Mouse (Mus musculus) kidney, postnatal 0 days (tissue): ENCODE measurements around the gene Fam160a1. TPM values are rescaled to one million over a fixed set of nuclear protein-coding genes. Genes with fewer than 3 reads are reported as not detected.
A peak's percentile ranks its signal among the peaks of the same experiment; 100 is the strongest.

ENCODE experiments used
- ATAC-seq: fragments of 200-750 bp; cut with Nextera tagmentation; replicated peaks from 2 replicates; pipeline ENCODE4 v1.8.0; 2017; ENCODE audit warnings: low read depth, moderate number of reproducible peaks, moderate TSS enrichment, moderate library complexity; ENCODE audit not compliant: low FRiP score
- DNase-seq: peaks from one replicate; pipeline ENCODE4 v3.0.0-alpha.2; 2016; ENCODE audit warnings: low spot score
- H3K27ac ChIP-seq: fragments of 300-500 bp; sonication (generic); 2 replicates; pipeline ENCODE4 v1.5.1; 2014; ENCODE audit warnings: mild to moderate bottlenecking
- H3K27me3 ChIP-seq: fragments of 300-500 bp; sonication (generic); 2 replicates; pipeline ENCODE4 v1.6.1; 2014; ENCODE audit warnings: low read length, mixed read lengths; ENCODE audit not compliant: insufficient read depth
- H3K36me3 ChIP-seq: fragments of 300-500 bp; sonication (generic); 2 replicates; pipeline ENCODE4 v1.6.1; 2014; ENCODE audit warnings: low read length, mixed read lengths; ENCODE audit not compliant: insufficient read depth
- H3K4me1 ChIP-seq: fragments of 300-500 bp; sonication (generic); replicated peaks from 2 replicates; pipeline ENCODE4 v1.6.1; 2014; ENCODE audit warnings: antibody characterized with exemption, low read length, mixed read lengths; ENCODE audit not compliant: insufficient read depth
- H3K4me2 ChIP-seq: fragments of 300-500 bp; sonication (generic); 2 replicates; pipeline ENCODE4 v1.6.1; 2014; ENCODE audit warnings: mild to moderate bottlenecking, low read length, moderate library complexity, mixed read lengths
- H3K4me3 ChIP-seq: fragments of 300-500 bp; sonication (generic); replicated peaks from 2 replicates; pipeline ENCODE4 v1.5.1; 2014; ENCODE audit warnings: low read depth, low read length
- H3K9ac ChIP-seq: fragments of 300-500 bp; sonication (generic); 2 replicates; pipeline ENCODE4 v1.6.1; 2014; ENCODE audit warnings: low read depth, low read length
- H3K9me3 ChIP-seq: fragments of 300-500 bp; sonication (generic); replicated peaks from 2 replicates; pipeline ENCODE4 v1.6.1; 2016; ENCODE audit warnings: low read length, inconsistent platforms, mixed read lengths
- CTCF ChIP-seq: IDR thresholded peaks from 2 replicates; pipeline ENCODE4 v1.5.1; 2016; ENCODE audit warnings: antibody characterized with exemption, low read depth, mild to moderate bottlenecking, moderate library complexity
- WGBS: fragments of 180-500 bp; shearing (Covaris S2); extraction: QIAGEN DNeasy Blood & Tissue Kit; methylation state at CpG from one replicate; pipeline ENCODE4 v1.1.7; 2014; 5-methylcytosine and 5-hydroxymethylcytosine counted together
- polyA plus RNA-seq: library from polyadenylated mRNA; unstranded; fragments of >200 nt; fragmentation: Nextera tagmentation; extraction: Ambion mirVana; gene quantifications from 2 replicates; pipeline ENCODE4 v1.2.1, GENCODE M21; 2015

The Fam160a1 gene
- polyA plus RNA-seq, 1 experiment from 2014 or later: 6.8 TPM

DNA sequence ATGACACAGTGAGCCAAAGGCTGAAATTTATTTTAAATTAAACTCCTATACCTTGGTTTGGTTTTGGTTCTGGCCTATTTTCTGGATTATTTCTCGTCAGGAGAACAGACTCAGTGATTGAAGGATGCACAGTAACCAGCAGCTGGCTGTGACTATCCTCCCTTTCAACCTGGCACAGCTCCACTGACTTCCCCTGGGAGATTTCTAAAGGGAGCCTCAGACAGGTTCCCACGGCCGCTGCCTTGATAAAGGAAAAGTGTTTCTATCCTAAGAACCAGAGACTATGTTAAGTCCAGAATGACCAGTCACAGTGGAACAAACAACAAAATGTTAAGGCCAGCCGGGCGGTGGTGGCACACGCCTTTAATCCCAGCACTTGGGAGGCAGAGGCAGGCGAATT is 36.2 kb downstream of the Fam160a1 start:
- no peak overlapping the region for H3K4me2 ChIP-seq
- DNase-seq (no peak), ATAC-seq (no peak)
- no peak for TF ChIP-seq CTCF
- no peak overlapping the region for H3K27ac ChIP-seq
- 78% methylated on average over 7 of the region's 7 CpGs for WGBS
- H3K9ac ChIP-seq: no peak overlapping the region
- H3K36me3 ChIP-seq: no peaks in the 10 kb centered on the region
- no peaks in the 10 kb centered on the region for H3K4me1 ChIP-seq
- H3K9me3 ChIP-seq: no peaks in the 10 kb centered on the region
- no peak overlapping the region for H3K4me3 ChIP-seq
- H3K27me3 ChIP-seq: no peaks in the 10 kb centered on the region

DNA sequence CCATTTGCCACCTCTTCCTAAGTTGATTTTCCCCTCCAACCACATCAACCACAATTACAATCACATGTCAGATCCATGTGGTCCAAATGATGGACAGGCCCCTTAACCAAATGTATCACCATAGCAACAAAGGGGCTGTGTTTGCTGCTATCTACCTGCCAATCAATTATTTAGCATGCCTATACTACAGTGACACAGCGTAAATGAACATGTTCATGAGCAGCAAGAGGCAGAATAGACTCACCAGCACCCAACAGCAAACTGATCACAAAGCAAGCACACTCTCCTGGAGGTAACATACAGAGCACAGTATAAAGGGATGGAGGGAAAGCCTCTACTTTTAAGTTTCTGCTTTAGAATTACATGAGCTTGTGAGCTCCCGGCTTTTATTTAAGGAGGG is 36.8 kb downstream of the Fam160a1 start:
- Histone ChIP-seq H3K4me2 (no peak overlapping the region), H3K4me1 (no peaks in the 10 kb centered on the region), H3K4me3 (no peak overlapping the region), H3K27ac (no peak overlapping the region), H3K9me3 (no peaks in the 10 kb centered on the region), H3K27me3 (no peaks in the 10 kb centered on the region), H3K36me3 (no peaks in the 10 kb centered on the region), H3K9ac (no peak overlapping the region)
- WGBS: 54% methylated on average over 2 of the region's 2 CpGs
- ATAC-seq: no peak
- DNase-seq: no peak
- no peak for TF ChIP-seq CTCF

DNA sequence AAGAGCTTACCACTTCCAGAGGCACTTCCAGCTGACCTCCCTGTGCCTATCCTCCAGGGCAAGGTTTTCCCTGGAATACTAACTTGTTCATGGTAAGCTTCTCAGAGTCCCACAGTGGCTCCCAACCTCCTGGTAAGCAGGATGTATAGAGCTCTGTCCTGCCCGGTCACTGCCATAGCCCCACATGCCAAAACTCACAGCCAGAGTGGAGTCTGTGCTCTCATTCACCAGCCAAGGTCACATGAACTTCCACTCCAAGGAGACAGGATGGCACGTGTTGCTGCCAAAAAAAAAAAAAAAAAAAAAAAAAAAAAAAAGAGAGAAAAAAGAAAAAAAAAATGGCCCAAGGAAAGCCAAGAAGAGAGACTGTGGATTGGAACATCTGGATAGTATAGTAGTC is 39.2 kb downstream of the Fam160a1 start:
- no peak for DNase-seq
- Histone ChIP-seq H3K9me3 (no peaks in the 10 kb centered on the region), H3K27me3 (no peaks in the 10 kb centered on the region), H3K4me3 (no peak overlapping the region), H3K9ac (no peak overlapping the region), H3K36me3 (no peaks in the 10 kb centered on the region), H3K4me1 (no peaks in the 10 kb centered on the region), H3K4me2 (no peak overlapping the region), H3K27ac (no peak overlapping the region)
- ATAC-seq: no peak
- no peak for TF ChIP-seq CTCF
- 70% methylated on average over 2 of the region's 2 CpGs for WGBS

DNA sequence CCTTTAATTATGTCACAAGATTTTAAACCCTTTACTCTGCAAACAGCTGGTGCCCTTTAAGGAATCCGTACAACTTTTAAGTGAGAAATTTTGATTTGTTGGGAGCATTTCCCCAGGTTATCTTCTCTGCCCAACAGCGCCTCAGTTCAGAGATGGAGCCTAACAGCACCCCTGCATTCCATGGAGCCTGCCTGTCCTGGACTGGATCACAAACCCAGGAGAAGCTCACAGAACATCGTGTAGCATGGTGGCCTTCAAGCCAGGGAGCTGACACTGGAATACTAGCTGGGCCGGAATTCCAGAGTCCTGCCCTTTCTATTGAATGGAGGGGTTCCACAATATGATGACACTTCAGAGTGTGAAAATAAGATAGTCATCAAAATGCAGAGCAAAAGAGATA is 39.7 kb downstream of the Fam160a1 start:
- H3K27ac ChIP-seq: peak overlapping the region; percentile 57; the same call in 1 of the 2 replicates

DNA sequence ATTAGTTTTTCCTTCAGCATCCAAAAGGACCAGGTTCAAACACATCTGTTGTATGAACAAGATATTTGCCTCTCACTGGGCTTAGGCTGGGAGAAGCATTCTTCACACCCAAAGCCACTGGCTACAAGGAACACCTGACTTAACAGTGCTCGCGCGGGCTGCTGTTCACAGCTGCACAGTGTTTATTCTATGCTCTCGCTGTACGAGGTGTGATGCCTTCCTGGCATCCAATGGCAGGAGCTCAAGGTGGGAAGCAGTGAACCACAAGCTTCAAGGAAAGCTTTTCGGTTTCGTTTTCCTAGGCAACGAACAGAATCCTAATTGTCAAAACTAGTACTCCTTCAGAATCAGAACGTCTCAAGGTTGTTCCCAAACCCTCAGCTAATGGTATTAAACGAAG is 40.4 kb downstream of the Fam160a1 start:
- no peaks in the 10 kb centered on the region for H3K4me1 ChIP-seq
- peak overlapping the region; percentile 37 for H3K4me2 ChIP-seq
- H3K4me3 ChIP-seq: peak overlapping the region; percentile 12; the same call in 1 of the 2 replicates
- no peaks in the 10 kb centered on the region for H3K36me3 ChIP-seq
- DNase-seq: peak; percentile 65
- no peak overlapping the region; the same call in 1 of the 2 replicates for H3K9ac ChIP-seq
- no peak for TF ChIP-seq CTCF
- no peaks in the 10 kb centered on the region for H3K9me3 ChIP-seq
- H3K27me3 ChIP-seq: no peaks in the 10 kb centered on the region
- no peak for ATAC-seq
- WGBS: 22% methylated on average over 10 of the region's 10 CpGs
- H3K27ac ChIP-seq: peak overlapping the region; percentile 57; the same call in 1 of the 2 replicates

More for the DNA sequence above, 39.7 kb downstream of the Fam160a1 start:
- ATAC-seq: no peak
- Histone ChIP-seq H3K4me2 (peak overlapping the region; percentile 37; the same call in 1 of the 2 replicates), H3K36me3 (no peaks in the 10 kb centered on the region), H3K9ac (no peak overlapping the region), H3K27me3 (no peaks in the 10 kb centered on the region), H3K4me1 (no peaks in the 10 kb centered on the region), H3K9me3 (no peaks in the 10 kb centered on the region), H3K4me3 (no peak overlapping the region)
- 64% methylated on average over 4 of the region's 4 CpGs for WGBS
- DNase-seq: no peak
- no peak for TF ChIP-seq CTCF

DNA sequence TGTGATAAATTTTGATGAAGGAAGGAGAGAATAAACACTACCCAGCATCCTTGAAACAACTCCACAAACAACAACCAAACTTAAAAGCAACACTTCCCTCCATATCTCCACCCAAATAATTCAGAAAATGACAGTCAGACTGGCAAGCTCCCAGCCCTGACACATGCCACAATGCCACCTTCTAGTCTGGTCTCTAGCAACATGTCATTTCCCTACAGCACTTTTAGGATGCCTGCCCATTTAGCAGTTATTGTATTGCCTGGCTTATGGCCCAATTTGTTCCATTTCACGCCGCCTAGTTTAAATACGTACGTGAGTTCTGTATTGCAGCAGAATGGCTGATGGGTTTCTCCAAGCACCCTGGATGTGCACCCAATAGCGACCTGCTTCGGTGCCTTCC is 41.0 kb downstream of the Fam160a1 start:
- no peak overlapping the region for H3K4me3 ChIP-seq
- DNase-seq (no peak), ATAC-seq (no peak)
- TF ChIP-seq CTCF: no peak
- no peak overlapping the region for H3K27ac ChIP-seq
- no peaks in the 10 kb centered on the region for H3K27me3 ChIP-seq
- no peaks in the 10 kb centered on the region for H3K9me3 ChIP-seq
- WGBS: 46% methylated on average over 6 of the region's 6 CpGs
- no peaks in the 10 kb centered on the region for H3K4me1 ChIP-seq
- H3K4me2 ChIP-seq: no peak overlapping the region; the same call in 1 of the 2 replicates
- no peak overlapping the region for H3K9ac ChIP-seq
- no peaks in the 10 kb centered on the region for H3K36me3 ChIP-seq

DNA sequence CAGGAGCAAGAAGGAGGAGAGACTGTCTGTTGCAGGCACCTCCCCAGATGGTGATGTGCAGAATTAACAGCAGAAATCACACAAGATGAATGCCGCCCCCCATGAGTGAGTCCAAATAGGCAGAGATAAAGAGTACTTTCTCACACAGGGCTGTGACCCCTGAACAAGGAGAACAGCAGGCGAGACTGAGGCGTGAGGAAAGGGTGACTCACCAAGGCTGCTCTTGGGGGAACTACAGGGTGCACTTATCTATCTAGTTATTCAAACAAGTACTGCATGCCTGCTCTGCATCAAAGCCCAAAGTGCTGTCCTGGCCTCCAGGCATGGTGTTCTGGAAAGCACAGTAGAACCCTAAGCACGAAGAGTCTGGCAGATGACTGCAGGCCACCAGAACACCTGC is 43.2 kb downstream of the Fam160a1 start:
- H3K36me3 ChIP-seq: no peaks in the 10 kb centered on the region
- no peaks in the 10 kb centered on the region for H3K27me3 ChIP-seq
- H3K9me3 ChIP-seq: no peaks in the 10 kb centered on the region
- TF ChIP-seq CTCF: no peak
- H3K4me2 ChIP-seq: no peak overlapping the region
- H3K9ac ChIP-seq: no peak overlapping the region
- ATAC-seq (no peak), DNase-seq (no peak)
- no peak overlapping the region for H3K27ac ChIP-seq
- 74% methylated on average over 4 of the region's 4 CpGs for WGBS
- no peak overlapping the region for H3K4me3 ChIP-seq
- no peaks in the 10 kb centered on the region for H3K4me1 ChIP-seq
